Mouse (Mus musculus) embryonic facial prominence, embryonic 14.5 days (tissue): ENCODE results near the gene Spin1. TPM values are rescaled to one million over a fixed set of nuclear protein-coding genes. Genes with fewer than 3 reads are reported as not detected.

Experiments used
- ATAC-seq: fragments of 200-750 bp; cut with Nextera tagmentation; 2 replicates; pipeline ENCODE4 v1.8.0; 2017; ENCODE audit warnings: low read depth, moderate number of reproducible peaks, moderate TSS enrichment
- DNase-seq: peaks from one replicate; pipeline ENCODE4 v3.0.0-alpha.2; 2015; ENCODE audit warnings: low spot score
- H3K27ac ChIP-seq: fragments of 300-500 bp; sonication (generic); replicated peaks from 2 replicates; pipeline ENCODE4 v1.5.1; 2014; ENCODE audit warnings: low read depth, mild to moderate bottlenecking, low read length, moderate library complexity
- H3K27me3 ChIP-seq: fragments of 300-500 bp; sonication (generic); replicated peaks from 2 replicates; pipeline ENCODE4 v1.6.1; 2014; ENCODE audit warnings: low read length; ENCODE audit not compliant: control insufficient read depth, insufficient read depth
- H3K36me3 ChIP-seq: fragments of 300-500 bp; sonication (generic); 2 replicates; pipeline ENCODE4 v1.6.1; 2014; ENCODE audit warnings: low read length, mixed read lengths; ENCODE audit not compliant: control insufficient read depth, insufficient read depth
- H3K4me1 ChIP-seq: fragments of 300-500 bp; sonication (generic); 2 replicates; pipeline ENCODE4 v1.6.1; 2014; ENCODE audit warnings: antibody characterized with exemption, low read length; ENCODE audit not compliant: control insufficient read depth, insufficient read depth
- H3K4me2 ChIP-seq: fragments of 300-500 bp; sonication (generic); 2 replicates; pipeline ENCODE4 v1.6.1; 2014; ENCODE audit warnings: low read depth, mild to moderate bottlenecking, low read length, moderate library complexity, mixed read lengths
- H3K4me3 ChIP-seq: fragments of 300-500 bp; sonication (generic); 2 replicates; pipeline ENCODE4 v1.5.1; 2014; ENCODE audit warnings: low read depth, mild to moderate bottlenecking, low read length
- H3K9ac ChIP-seq: fragments of 300-500 bp; sonication (generic); 2 replicates; pipeline ENCODE4 v1.6.1; 2014; ENCODE audit warnings: low read depth, mild to moderate bottlenecking, low read length, moderate library complexity, mixed read lengths
- H3K9me3 ChIP-seq: fragments of 300-500 bp; sonication (generic); 2 replicates; pipeline ENCODE4 v1.6.1; 2016; ENCODE audit warnings: low read length; ENCODE audit not compliant: control insufficient read depth
- WGBS: fragments of 180-500 bp; shearing (Covaris S2); extraction: QIAGEN DNeasy Blood & Tissue Kit; methylation state at CpG from one replicate; pipeline ENCODE4 v1.1.7; 2014; 5-methylcytosine and 5-hydroxymethylcytosine counted together
- polyA plus RNA-seq: library from polyadenylated mRNA; unstranded; fragments of >200 nt; fragmentation: Nextera tagmentation; extraction: Ambion mirVana; gene quantifications from 2 replicates; pipeline ENCODE4 v1.2.1, GENCODE M21; 2014

The Spin1 gene
- polyA plus RNA-seq, 1 experiment from 2014 or later = 95.6 TPM

DNA sequence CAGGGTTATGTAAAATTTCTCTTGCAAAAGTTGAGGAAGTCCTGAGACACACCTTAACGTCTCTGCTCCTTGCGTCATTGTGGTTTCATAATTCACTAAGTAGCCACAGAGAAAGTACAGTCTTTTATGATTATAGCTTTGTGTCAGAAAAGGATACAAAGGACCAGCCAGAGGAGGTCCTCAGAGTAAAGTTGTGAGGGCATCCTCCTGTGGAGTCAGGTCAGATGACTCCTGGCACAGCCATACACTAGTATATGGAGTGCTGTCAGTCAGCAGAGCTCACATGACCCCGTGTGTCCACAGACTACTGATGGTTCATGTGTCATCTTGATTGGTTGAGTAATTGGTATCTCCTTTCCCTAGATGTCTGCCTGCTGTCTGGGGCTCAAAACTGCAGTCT lies 15.1 kb downstream of the Spin1 start:
- no peak overlapping the region for H3K4me2 ChIP-seq
- H3K4me1 ChIP-seq = peaks cover 21% of the 10 kb centered on the region
- peaks cover 11% of the 10 kb centered on the region for H3K9me3 ChIP-seq
- WGBS = 72% methylated on average over 3 of the region's 3 CpGs
- DNase-seq (no peak), ATAC-seq (no peak)
- peaks cover 15% of the 10 kb centered on the region; the same call in 1 of the 2 replicates for H3K36me3 ChIP-seq
- H3K27me3 ChIP-seq = no peaks in the 10 kb centered on the region
- no peak overlapping the region for H3K4me3 ChIP-seq
- no peak overlapping the region for H3K9ac ChIP-seq
- no peak overlapping the region for H3K27ac ChIP-seq

GRCm38 (mm10) chr13:51120734-51121133 lies 20.1 kb downstream of the Spin1 start:
- Histone ChIP-seq H3K27ac (no peak overlapping the region), H3K4me2 (no peak overlapping the region), H3K9me3 (no peaks in the 10 kb centered on the region), H3K4me3 (no peak overlapping the region), H3K27me3 (no peaks in the 10 kb centered on the region), H3K4me1 (peaks cover 39% of the 10 kb centered on the region), H3K36me3 (0 out of 2 replicates have a peak, but pooled peaks cover 13% of the 10 kb centered on the region), H3K9ac (no peak overlapping the region)
- 23% methylated on average over 4 of the region's 4 CpGs for WGBS
- DNase-seq (no peak), ATAC-seq (no peak)

DNA sequence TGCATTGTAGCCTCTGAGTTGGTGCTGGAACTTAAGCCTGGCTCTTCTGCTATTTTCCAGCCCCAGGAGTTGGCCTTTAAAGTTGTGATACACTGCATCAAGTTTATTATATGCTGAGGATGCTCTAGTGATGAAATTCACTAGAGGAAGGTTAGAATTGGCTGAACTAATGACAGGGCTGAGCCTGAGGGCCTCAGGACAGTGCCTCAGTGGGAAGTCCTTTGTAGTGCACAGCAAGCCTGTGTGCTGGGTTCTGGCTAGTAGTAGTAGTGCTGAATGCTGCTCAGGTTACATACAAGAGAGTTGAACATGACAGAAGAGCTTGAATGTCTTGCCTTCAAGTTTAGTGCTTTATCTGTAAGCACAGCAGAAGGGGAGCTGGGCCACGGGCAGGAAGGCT lies 21.3 kb downstream of the Spin1 start:
- H3K9ac ChIP-seq = no peak overlapping the region
- WGBS = 7% methylated on average over 1 of the region's 1 CpGs

GRCm38 (mm10) chr13:51122771-51123170 lies 22.1 kb downstream of the Spin1 start:
- no peak overlapping the region for H3K4me2 ChIP-seq
- no peak for ATAC-seq
- no peak overlapping the region for H3K27ac ChIP-seq
- H3K4me1 ChIP-seq = peaks cover 37% of the 10 kb centered on the region
- peaks cover 15% of the 10 kb centered on the region for H3K36me3 ChIP-seq
- 61% methylated on average over 8 of the region's 8 CpGs for WGBS
- H3K9ac ChIP-seq = no peak overlapping the region
- no peaks in the 10 kb centered on the region for H3K27me3 ChIP-seq
- H3K9me3 ChIP-seq = no peaks in the 10 kb centered on the region
- H3K4me3 ChIP-seq = no peak overlapping the region
- no peak for DNase-seq

More for the DNA sequence above, 21.3 kb downstream of the Spin1 start:
- H3K4me1 ChIP-seq = peaks cover 37% of the 10 kb centered on the region
- DNase-seq (no peak), ATAC-seq (no peak)
- no peaks in the 10 kb centered on the region for H3K9me3 ChIP-seq
- H3K27ac ChIP-seq = no peak overlapping the region; the same call in 1 of the 2 replicates
- H3K27me3 ChIP-seq = no peaks in the 10 kb centered on the region
- no peak overlapping the region for H3K4me2 ChIP-seq
- H3K4me3 ChIP-seq = no peak overlapping the region
- H3K36me3 ChIP-seq = 0 out of 2 replicates have a peak, but pooled peaks cover 13% of the 10 kb centered on the region

GRCm38 (mm10) chr13:51125357-51125756 lies 24.7 kb downstream of the Spin1 start:
- Histone ChIP-seq H3K4me2 (no peak overlapping the region), H3K27me3 (no peaks in the 10 kb centered on the region), H3K4me3 (no peak overlapping the region), H3K27ac (no peak overlapping the region), H3K9me3 (no peaks in the 10 kb centered on the region), H3K36me3 (peaks cover 24% of the 10 kb centered on the region), H3K9ac (no peak overlapping the region), H3K4me1 (peaks cover 21% of the 10 kb centered on the region)
- 75% methylated on average over 8 of the region's 8 CpGs for WGBS
- no peak for ATAC-seq
- DNase-seq = no peak

DNA sequence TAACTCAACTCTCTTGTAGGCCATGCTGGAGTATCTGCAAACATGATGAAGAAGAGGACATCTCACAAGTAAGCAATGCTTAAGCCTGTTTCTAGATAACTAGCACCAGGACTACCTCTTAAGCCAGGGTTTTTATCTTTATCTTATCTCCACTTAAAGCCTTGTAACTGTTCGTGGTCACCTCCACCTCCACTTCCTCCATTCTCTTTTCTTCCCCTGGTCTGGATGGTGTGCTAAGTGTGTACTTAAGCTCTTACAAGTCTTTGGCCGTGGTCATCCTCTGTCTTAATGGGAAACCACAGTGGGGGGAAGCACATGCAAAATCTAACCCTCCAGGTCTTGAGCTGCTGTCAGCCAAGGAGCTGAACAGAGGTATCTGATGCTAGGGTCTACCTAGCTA lies 27.2 kb downstream of the Spin1 start:
- Histone ChIP-seq H3K27ac (no peak overlapping the region), H3K36me3 (peaks cover 36% of the 10 kb centered on the region), H3K27me3 (no peaks in the 10 kb centered on the region), H3K9me3 (no peaks in the 10 kb centered on the region), H3K4me3 (no peak overlapping the region), H3K9ac (no peak overlapping the region), H3K4me2 (no peak overlapping the region), H3K4me1 (peaks cover 3% of the 10 kb centered on the region; the same call in 1 of the 2 replicates)
- no peak for ATAC-seq
- WGBS = 92% methylated on average over 2 of the region's 2 CpGs
- DNase-seq = no peak

DNA sequence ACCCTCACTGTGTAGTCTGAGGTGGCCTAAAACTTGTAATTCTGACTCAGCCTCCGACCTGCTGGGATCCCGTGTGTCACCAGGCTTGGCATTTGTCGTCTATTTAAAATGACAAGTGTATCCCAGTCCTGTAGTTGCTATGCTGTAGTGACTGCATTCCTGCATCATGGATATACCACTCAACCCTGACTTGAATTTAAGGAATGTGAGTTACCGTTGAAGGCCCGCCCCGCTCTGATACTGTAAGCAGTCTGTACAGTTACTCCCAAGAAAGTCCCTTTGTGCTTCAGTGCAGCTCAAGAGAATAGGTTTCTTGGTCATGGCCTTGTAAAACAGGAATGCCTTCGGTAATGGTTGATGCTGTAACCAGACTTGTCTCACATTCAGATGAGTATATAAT lies 27.7 kb downstream of the Spin1 start:
- no peak for ATAC-seq
- peaks cover 36% of the 10 kb centered on the region for H3K36me3 ChIP-seq
- H3K9ac ChIP-seq = no peak overlapping the region
- no peak overlapping the region for H3K27ac ChIP-seq
- no peaks in the 10 kb centered on the region for H3K27me3 ChIP-seq
- no peaks in the 10 kb centered on the region for H3K9me3 ChIP-seq
- WGBS = 79% methylated on average over 7 of the region's 7 CpGs
- H3K4me3 ChIP-seq = no peak overlapping the region
- DNase-seq = no peak
- no peak overlapping the region for H3K4me2 ChIP-seq
- H3K4me1 ChIP-seq = peaks cover 3% of the 10 kb centered on the region; the same call in 1 of the 2 replicates

DNA sequence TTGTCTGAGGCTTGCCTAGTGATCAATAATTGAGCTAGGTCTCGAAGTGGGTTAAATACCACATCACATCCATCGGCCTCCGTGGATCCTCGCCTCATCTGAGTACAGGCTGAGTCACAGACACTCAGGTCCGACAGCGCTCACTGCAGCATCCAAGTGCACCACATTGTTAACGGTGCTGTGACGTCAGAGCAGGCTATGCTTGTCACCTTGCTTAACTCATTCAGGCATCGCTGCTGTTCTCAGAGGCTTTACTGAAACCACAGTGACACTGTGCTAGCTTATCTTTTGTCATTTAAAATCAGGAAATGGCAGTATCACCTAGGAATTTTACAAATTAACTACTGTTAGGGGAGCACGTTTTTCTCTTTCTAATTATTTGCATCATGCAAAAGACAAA lies 30.5 kb downstream of the Spin1 start:
- Histone ChIP-seq H3K27me3 (no peaks in the 10 kb centered on the region), H3K9ac (no peak overlapping the region), H3K4me2 (no peak overlapping the region), H3K9me3 (no peaks in the 10 kb centered on the region), H3K36me3 (peaks cover 35% of the 10 kb centered on the region), H3K4me1 (no peaks in the 10 kb centered on the region), H3K27ac (no peak overlapping the region), H3K4me3 (no peak overlapping the region)
- WGBS = 83% methylated on average over 10 of the region's 10 CpGs
- no peak for ATAC-seq
- DNase-seq = no peak

DNA sequence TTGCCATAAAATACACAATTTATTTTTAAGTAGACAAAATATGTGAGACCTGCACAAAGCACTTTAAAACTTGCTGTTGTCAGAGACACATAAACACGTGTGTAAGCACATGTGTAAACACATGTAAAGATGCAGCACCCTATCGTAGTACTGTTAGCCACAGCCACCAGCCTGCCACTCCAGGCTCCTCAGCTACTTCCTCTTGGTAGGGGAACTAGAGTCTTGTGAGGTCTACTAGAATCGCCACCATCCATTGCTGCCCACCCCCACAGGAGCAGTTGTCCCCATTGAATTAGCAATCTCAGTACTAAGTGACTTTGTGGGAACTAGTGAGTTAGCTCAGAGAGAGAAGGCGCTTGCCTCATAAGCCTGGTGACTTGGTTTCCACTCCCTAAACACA lies 35.6 kb downstream of the Spin1 start:
- Histone ChIP-seq H3K4me2 (no peak overlapping the region), H3K36me3 (peaks cover 44% of the 10 kb centered on the region), H3K4me3 (no peak overlapping the region), H3K9ac (no peak overlapping the region), H3K27ac (no peak overlapping the region), H3K27me3 (no peaks in the 10 kb centered on the region), H3K9me3 (no peaks in the 10 kb centered on the region), H3K4me1 (peaks cover 7% of the 10 kb centered on the region; the same call in 1 of the 2 replicates)
- 80% methylated on average over 4 of the region's 4 CpGs for WGBS
- DNase-seq (no peak), ATAC-seq (no peak)
